Mouse (Mus musculus): ENCODE data around the gene Nup210. TPM values are rescaled to one million over a fixed set of nuclear protein-coding genes. Genes with fewer than 3 reads are reported as not detected.

Gene Nup210
- total and polyA plus RNA-seq, 3 experiments, result 46.3 to 394 (median 71.5) TPM

- DNase-seq (ENCODE audit: low read depth, low spot score), result peak; percentile 54
- H3K4me1 ChIP-seq (ENCODE audit: control insufficient read depth in 1 of 2, insufficient read depth in 2 of 2, low read length in 2 of 2), result peaks cover 36 to 53% of the 10 kb centered on the region in 2 experiments
- H3K9ac ChIP-seq (ENCODE audit: control insufficient read depth, low read depth, low read length, poor library complexity, severe bottlenecking), result peak overlapping the region; percentile 60
- H3K27me3 ChIP-seq (ENCODE audit: control insufficient read depth in 1 of 2, insufficient read depth in 2 of 2, low read length in 2 of 2), result no peaks in the 10 kb centered on the region
- H3K27ac ChIP-seq (ENCODE audit: control insufficient read depth, low read depth, low read length), result peak overlapping the region; percentile 84
- H3K4me3 ChIP-seq (ENCODE audit: control insufficient read depth in 1 of 2, insufficient read depth in 1 of 2, low read depth in 2 of 2, low read length in 2 of 2), result peak overlapping the region in 1 of 2 experiments; percentile 49; a peak in 2 of 4 replicates
- H3K9me3 ChIP-seq (replicated peaks; ENCODE audit: insufficient read depth, low read length), result no peaks in the 10 kb centered on the region
- peaks cover 0 to 62% of the 10 kb centered on the region in 2 experiments; a peak in 2 of 4 replicates for H3K36me3 ChIP-seq (ENCODE audit: control insufficient read depth in 1 of 2, insufficient read depth in 2 of 2, low read length in 2 of 2)
- peak in 1 of 2 experiments; percentile 45; a peak in 2 of 4 replicates for TF ChIP-seq EP300 (IDR thresholded peaks at IDR 0.05; ENCODE audit: low read depth in 1 of 2, low read length in 2 of 2)
- peak; percentile 29; the same call in 1 of the 2 replicates for TF ChIP-seq GATA1 (IDR thresholded peaks at IDR 0.05; ENCODE audit: low read depth, low read length)
- no peak for TF ChIP-seq ZKSCAN1 (IDR thresholded peaks at IDR 0.05; ENCODE audit: low read depth, low read length)
- peaks cover 74% of the 10 kb centered on the region for H3K79me2 ChIP-seq (ENCODE audit: control insufficient read depth, insufficient read depth, low read length, poor library complexity)
Observed at GRCm38 (mm10) chr6:91111141-91111953, 5.3 kb downstream of the Nup210 start.

GRCm38 (mm10) chr6:91110323-91111020 is 6.2 kb downstream of the Nup210 start:
- Histone ChIP-seq H3K9ac (ENCODE audit: control insufficient read depth, low read depth, low read length, poor library complexity, severe bottlenecking) (peak overlapping the region; percentile 60), H3K27me3 (ENCODE audit: control insufficient read depth in 1 of 2, insufficient read depth in 2 of 2, low read length in 2 of 2) (no peaks in the 10 kb centered on the region), H3K36me3 (ENCODE audit: control insufficient read depth in 1 of 2, insufficient read depth in 2 of 2, low read length in 2 of 2) (peaks cover 2 to 64% of the 10 kb centered on the region in 2 experiments; a peak in 2 of 4 replicates), H3K27ac (ENCODE audit: control insufficient read depth, low read depth, low read length) (peak overlapping the region; percentile 84), H3K79me2 (ENCODE audit: control insufficient read depth, insufficient read depth, low read length, poor library complexity) (peaks cover 66% of the 10 kb centered on the region), H3K9me3 (replicated peaks; ENCODE audit: insufficient read depth, low read length) (no peaks in the 10 kb centered on the region), H3K4me3 (ENCODE audit: control insufficient read depth in 1 of 2, insufficient read depth in 1 of 2, low read depth in 2 of 2, low read length in 2 of 2) (peak overlapping the region; percentile 39 to 49), H3K4me1 (ENCODE audit: control insufficient read depth in 1 of 2, insufficient read depth in 2 of 2, low read length in 2 of 2) (peaks cover 37 to 58% of the 10 kb centered on the region in 2 experiments)
- no peak for TF ChIP-seq HCFC1 (IDR thresholded peaks at IDR 0.05; ENCODE audit: low read depth, low read length)
- TF ChIP-seq POLR2A (IDR thresholded peaks at IDR 0.05; ENCODE audit: control insufficient read depth in 1 of 2, insufficient read depth in 1 of 2, low read depth in 1 of 2, low read length in 2 of 2, poor library complexity in 1 of 2), result peak in 1 of 2 experiments; percentile 36; a peak in 1 of 4 replicates
- TF ChIP-seq MYB (IDR thresholded peaks at IDR 0.05; ENCODE audit: low read depth, low read length), result peak; percentile 69
- peak in 1 of 2 experiments; percentile 18; a peak in 1 of 4 replicates for TF ChIP-seq EP300 (IDR thresholded peaks at IDR 0.05; ENCODE audit: low read depth in 1 of 2, low read length in 2 of 2)
- TF ChIP-seq UBTF (IDR thresholded peaks at IDR 0.05; ENCODE audit: borderline replicate concordance, insufficient read depth, low read depth, low read length), result no peak
- TF ChIP-seq ZNF384 (IDR thresholded peaks at IDR 0.05; ENCODE audit: low read depth, low read length), result peak; percentile 69
- DNase-seq (ENCODE audit: low read depth, low spot score), result peak; percentile 52

GRCm38 (mm10) chr6:91109489-91109888 is 7.1 kb downstream of the Nup210 start:
- H3K79me2 ChIP-seq (ENCODE audit: control insufficient read depth, insufficient read depth, low read length, poor library complexity), result peaks cover 56% of the 10 kb centered on the region
- H3K9me3 ChIP-seq (replicated peaks; ENCODE audit: insufficient read depth, low read length), result no peaks in the 10 kb centered on the region
- H3K9ac ChIP-seq (ENCODE audit: control insufficient read depth, low read depth, low read length, poor library complexity, severe bottlenecking), result no peak overlapping the region
- H3K4me3 ChIP-seq (ENCODE audit: control insufficient read depth in 1 of 2, insufficient read depth in 1 of 2, low read depth in 2 of 2, low read length in 2 of 2), result no peak overlapping the region
- H3K36me3 ChIP-seq (ENCODE audit: control insufficient read depth in 1 of 2, insufficient read depth in 2 of 2, low read length in 2 of 2), result peaks cover 2 to 63% of the 10 kb centered on the region in 2 experiments; a peak in 3 of 4 replicates
- no peak for DNase-seq (ENCODE audit: low read depth, low spot score)
- H3K27ac ChIP-seq (ENCODE audit: control insufficient read depth, low read depth, low read length), result peak overlapping the region; percentile 15; the same call in 1 of the 2 replicates
- H3K4me1 ChIP-seq (ENCODE audit: control insufficient read depth in 1 of 2, insufficient read depth in 2 of 2, low read length in 2 of 2), result peaks cover 38 to 62% of the 10 kb centered on the region in 2 experiments
- H3K27me3 ChIP-seq (ENCODE audit: control insufficient read depth in 1 of 2, insufficient read depth in 2 of 2, low read length in 2 of 2), result no peaks in the 10 kb centered on the region
- no peak for TF ChIP-seq BHLHE40 (IDR thresholded peaks at IDR 0.05; ENCODE audit: borderline replicate concordance, low read depth, low read length)
- no peak for TF ChIP-seq CTCF (IDR thresholded peaks at IDR 0.05 in 2 of 3, conservative IDR thresholded peaks at IDR 0.05 in 1 of 3; ENCODE audit: control insufficient read depth in 1 of 3, insufficient read depth in 1 of 3, low read depth in 2 of 3, low read length in 3 of 3, poor library complexity in 1 of 3, severe bottlenecking in 1 of 3)
- TF ChIP-seq EP300 (IDR thresholded peaks at IDR 0.05; ENCODE audit: low read depth in 1 of 2, low read length in 2 of 2), result no peak
- TF ChIP-seq E2F4 (IDR thresholded peaks at IDR 0.05; ENCODE audit: borderline replicate concordance, low read depth, low read length), result no peak
- TF ChIP-seq MEF2A (IDR thresholded peaks at IDR 0.05; ENCODE audit: extremely low read depth, insufficient replicate concordance, low read depth, low read length, poor library complexity, severe bottlenecking), result no peak
- no peak for TF ChIP-seq JUND (IDR thresholded peaks at IDR 0.05; ENCODE audit: low read depth, low read length)
- no peak for TF ChIP-seq RAD21 (IDR thresholded peaks at IDR 0.05; ENCODE audit: low read depth, low read length)
- TF ChIP-seq ELF1 (IDR thresholded peaks at IDR 0.05; ENCODE audit: low read depth, low read length), result no peak
- TF ChIP-seq SMC3 (IDR thresholded peaks at IDR 0.05; ENCODE audit: low read depth, low read length), result no peak
- TF ChIP-seq POLR2AphosphoS5 (IDR thresholded peaks at IDR 0.05; ENCODE audit: borderline replicate concordance, low read depth, low read length), result no peak
- no peak for TF ChIP-seq TCF12 (IDR thresholded peaks at IDR 0.05; ENCODE audit: low read depth, low read length)
- TF ChIP-seq SIN3A (IDR thresholded peaks at IDR 0.05; ENCODE audit: low read length), result no peak
- no peak for TF ChIP-seq MYC (IDR thresholded peaks at IDR 0.05; ENCODE audit: low read depth, low read length)
- no peak for TF ChIP-seq USF2 (IDR thresholded peaks at IDR 0.05; ENCODE audit: borderline replicate concordance in 1 of 2, insufficient read depth in 1 of 2, low read depth in 1 of 2, low read length in 2 of 2)
